Mouse (Mus musculus) cortical plate, adult 2 months (tissue): Measurements from ENCODE around the gene Cwc25.

Experiments
- CTCF ChIP-seq: fragments of 200-500 bp; IDR thresholded peaks from 2 replicates; pipeline ENCODE4 v1.5.1; 2011; ENCODE audit warnings: mild to moderate bottlenecking, control low read depth, low read length; ENCODE audit not compliant: insufficient read depth; ENCODE audit errors: extremely low read depth
- POLR2A ChIP-seq: fragments of 200-500 bp; IDR thresholded peaks from 2 replicates; pipeline ENCODE4 v1.6.1; 2011; ENCODE audit warnings: mild to moderate bottlenecking, low read length, control low read depth; ENCODE audit not compliant: insufficient read depth; ENCODE audit errors: extremely low read depth

DNA sequence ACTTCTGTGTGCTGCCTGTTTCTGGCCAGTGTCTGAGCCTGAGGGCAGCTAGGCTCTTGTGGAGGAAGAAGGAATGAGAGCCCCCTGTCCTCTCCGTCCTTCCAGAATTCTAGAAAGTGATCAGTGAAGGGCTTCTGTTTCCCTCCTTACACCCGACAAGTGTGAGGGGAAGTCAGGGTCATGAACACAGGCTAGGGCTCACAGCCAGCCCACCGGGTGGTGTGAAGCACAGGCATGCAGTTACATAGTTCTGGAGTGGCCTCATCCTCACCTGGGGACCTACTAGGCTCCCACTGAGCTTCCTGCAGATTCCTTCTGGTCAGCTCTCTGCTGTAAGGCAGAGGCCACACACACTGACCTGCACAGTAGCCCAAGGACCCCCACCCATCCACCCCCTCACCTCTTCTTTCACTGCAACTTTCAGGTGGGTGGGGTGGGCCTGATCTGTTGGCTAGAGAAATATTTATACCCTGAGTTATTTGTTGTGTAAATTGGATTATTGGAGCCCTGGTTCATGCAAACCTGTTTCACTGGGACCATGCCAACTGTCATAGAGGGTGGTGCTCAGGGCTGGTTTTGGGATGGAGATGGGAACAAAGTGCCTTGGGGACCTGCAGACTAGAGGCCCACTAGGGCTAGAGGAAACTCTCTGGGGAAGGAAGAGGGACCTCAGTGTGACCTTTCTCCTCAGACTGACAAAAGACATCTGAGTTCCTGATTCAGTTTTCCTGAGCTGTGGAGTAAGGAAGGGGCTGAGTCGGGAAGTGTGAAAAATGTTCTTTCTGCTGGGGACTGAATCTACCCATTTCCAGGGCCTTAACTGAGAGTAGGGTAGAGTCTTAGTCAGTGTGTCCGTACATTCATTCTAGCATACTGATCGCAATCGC, 43.1 kb upstream of the Cwc25 start:
- TF ChIP-seq CTCF (no peak), POLR2A (no peak)
